Mouse (Mus musculus) G1E-ER4 (cell line): Measurements from ENCODE around the gene Itpr2. TPM values are rescaled to one million over a fixed set of nuclear protein-coding genes. Genes with fewer than 3 reads are reported as not detected.

Experiments used
- GATA1 ChIP-seq: IDR thresholded peaks from one replicate; pipeline ENCODE4 v1.8.0; 2012; ENCODE audit warnings: low read length, inconsistent platforms
- polyA plus RNA-seq: library from polyadenylated mRNA; stranded (reverse); fragments of >175 nt; gene quantifications from 2 replicates; pipeline ENCODE4 v1.2.3, GENCODE M21; 2012

Itpr2 gene
- polyA plus RNA-seq, 1 experiment, result 1.9 TPM

DNA sequence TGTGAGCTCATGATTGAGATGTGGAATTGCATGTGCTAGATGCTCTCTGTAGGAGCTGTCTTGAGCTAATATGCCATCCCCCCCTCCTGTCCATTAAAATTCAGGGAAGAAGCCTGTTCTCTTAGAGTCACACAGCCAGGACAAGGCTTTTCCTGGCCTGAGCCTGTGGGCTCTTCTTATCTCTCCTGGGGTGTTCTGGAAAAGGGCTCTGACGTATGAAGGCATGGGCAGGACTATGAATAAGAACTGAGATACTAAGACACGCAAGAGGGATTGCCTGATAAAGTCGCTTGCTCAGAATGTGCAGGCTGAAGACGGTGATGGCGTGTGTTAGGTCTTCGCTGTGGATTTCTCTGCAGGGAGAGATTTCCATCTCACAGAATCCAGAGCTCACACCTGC is 361.9 kb downstream of the Itpr2 start:
- no peak for TF ChIP-seq GATA1

DNA sequence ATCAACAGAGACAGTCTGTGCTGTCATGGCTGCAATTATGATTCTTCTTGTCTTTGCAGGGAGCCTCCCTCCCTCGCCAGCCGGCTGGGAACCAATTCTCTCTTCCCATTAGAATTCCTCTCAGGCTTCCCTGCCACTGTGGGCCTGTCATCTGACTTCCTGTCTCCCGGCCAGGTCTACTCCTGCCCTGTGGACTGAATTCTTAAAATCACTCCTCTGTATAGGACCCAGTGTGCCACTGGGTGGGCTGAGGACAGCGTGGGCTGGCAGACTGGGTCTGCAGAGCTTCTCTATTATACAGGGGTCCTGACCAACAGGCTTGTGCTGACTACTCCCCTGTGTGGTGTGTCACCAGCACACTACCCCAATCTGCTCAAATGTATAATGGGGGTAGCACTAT is 365.4 kb downstream of the Itpr2 start:
- TF ChIP-seq GATA1, result no peak

DNA sequence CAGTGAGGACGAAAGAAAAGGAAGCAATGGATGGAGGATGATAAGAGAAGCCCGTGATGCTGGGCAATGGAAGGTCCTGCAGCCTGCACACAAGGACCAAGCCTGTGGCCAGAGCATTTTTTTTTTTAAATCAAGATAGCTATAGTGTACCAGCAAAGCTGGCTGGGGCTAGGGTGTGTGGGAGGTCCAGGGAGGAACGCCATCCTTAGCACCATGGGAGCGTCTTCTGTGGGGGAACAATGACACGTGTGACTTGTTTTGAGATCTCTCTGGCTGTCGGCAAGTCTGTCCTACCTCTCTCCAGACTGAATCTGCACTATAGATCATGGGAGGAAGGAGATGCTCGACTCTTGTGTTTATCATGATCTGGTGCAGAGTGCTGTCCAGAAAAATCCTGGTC is 365.8 kb downstream of the Itpr2 start:
- no peak for TF ChIP-seq GATA1

DNA sequence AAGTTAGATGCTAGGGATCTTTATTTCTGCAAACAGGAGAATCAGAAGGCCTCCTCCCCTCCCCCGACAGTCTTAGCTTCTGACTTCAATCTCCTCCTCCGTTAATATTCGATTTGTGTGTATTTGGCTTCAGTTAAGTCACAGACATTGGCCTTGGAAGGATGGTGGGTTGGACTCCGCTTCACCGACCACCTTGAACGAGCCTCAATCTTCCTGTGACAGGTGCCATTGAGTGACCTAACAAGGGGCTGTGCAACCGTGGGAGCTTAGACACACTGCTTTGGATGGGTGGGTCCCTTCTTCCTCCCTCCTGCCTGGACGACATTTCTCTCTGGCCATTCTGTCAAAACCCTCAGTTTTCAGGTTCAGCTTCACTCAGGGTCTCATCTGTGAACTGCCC is 366.7 kb downstream of the Itpr2 start:
- TF ChIP-seq GATA1, result no peak

DNA sequence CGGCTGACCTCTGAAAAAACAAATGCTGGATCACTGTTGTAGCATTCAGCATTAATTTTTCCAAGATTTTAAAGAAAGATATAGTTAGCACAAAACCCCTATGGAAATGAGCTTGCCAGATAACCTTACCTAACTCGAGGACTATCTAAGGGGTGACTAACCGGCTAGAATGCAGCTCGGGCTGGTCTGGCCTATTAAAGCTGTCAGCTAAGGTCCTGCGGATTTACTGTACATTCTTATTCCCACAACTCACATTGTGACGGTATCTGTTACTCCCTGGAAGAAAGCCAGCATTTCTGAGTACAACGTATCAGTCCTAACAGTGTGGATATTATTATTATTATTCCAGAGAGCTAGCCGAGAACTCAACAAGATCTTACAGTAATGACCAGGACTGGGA is 368.1 kb downstream of the Itpr2 start:
- no peak for TF ChIP-seq GATA1

DNA sequence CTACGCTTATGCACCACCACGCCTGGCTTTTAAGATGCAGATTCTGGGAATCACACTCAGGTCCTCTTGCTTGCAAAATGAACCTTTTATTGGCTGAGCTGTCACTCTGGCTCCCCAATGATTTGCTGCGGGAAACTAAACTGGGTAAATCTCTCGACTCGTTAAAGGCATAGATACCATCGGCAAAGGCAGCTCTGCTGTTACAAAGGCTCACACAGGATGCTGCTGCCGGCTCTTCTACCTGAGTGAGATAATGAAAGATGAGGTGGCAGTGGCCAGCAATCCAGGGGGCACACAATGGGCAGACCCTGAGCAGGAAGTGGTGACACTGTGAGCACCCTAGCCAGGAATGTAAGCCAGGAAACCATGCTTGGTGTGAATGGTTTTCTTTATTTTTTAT is 373.0 kb downstream of the Itpr2 start:
- no peak for TF ChIP-seq GATA1

DNA sequence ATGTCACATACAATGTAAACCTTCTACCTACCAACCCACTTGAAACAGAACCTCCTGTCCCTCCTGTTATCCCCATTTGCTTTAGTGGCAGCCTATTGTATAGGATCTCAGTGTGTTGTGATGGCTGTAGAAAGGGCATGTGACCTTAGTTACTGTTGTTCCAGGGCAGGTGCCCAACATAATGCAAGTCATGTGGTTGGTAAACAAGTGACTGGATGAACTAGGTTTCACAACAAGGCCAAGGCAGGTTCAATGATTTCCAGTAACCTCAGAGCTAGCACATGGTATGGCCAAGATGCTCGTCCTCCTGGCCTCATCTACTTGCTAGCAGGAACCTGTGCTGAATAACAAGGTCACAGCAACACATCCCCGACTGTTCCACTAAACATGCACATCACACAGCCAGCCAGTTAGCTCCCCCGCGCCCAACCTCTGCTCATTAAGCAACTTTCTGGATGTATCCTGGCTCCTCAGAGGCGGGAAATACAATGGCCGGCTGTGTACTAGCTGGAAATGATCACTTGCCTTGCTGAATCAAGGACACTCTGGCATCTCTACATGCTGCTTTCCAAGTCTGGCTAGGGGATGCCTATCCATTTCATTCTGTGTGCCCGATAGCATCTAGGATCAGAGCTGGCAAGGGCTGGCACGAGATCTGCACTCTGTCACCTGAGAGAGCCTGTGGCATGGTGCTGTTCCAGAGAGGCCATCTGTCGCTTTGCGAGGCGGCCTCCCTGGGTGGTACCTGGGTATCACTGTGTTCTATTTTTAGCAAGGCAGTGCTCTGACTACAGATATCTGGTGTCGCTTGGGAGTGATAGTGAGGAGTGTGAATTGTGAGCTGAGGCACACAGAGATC is 375.0 kb downstream of the Itpr2 start:
- no peak for TF ChIP-seq GATA1

DNA sequence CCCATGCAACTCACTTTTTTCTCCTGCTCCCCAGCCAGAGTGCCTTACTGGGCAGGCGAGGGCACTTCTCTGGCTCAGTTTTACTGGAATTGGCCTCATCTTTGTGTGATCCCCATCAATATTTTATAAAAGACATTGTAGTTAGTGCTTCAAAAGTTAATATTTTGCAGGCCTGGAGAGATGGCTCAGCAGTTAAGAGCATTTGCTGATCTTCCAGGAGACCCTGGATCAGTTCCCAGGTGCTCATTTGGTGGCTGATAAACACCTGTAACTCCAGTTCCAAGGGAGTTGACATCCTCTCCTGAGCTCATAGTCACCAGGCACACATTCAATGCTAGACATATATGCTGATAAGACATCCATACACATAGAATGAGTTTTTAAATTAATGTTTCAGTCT is 376.4 kb downstream of the Itpr2 start:
- no peak for TF ChIP-seq GATA1

DNA sequence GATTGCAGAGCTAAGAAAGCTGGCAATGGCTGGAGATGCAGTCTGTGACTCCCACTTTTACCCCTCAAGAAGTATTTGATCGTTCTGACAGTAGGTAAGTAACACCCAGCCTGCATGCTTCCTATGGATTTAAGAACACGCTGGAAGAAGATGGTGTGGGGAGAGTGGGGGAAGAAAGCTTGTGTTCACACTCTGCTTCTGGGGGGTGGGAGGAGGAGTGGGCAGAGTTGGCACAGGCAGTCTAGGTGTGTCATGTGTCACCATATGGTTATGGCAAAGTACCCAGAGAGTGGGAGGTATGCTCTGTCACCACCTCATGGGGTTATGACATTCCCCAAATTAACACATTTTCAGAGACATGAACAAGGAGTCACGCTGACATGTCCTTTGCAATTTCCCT is 377.5 kb downstream of the Itpr2 start:
- TF ChIP-seq GATA1, result no peak

DNA sequence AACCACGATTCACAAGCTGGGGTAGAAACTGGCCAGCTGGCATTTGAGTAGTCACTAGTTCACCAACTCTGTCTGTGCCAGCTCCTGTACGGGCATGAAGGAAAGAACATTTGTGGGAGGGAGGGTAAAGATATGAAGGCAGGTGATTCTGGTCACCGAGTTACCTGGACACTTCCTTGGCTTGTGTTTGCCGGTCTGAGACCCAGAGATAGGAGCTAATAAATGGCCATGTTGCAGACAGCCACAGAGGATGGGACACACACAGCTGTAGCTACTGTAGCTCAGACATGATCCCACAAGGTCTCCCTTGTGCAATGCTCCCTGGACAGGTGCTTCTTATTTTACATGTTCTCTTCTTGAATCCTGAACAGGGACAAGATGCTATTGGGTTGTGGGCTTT is 378.4 kb downstream of the Itpr2 start:
- TF ChIP-seq GATA1, result no peak

DNA sequence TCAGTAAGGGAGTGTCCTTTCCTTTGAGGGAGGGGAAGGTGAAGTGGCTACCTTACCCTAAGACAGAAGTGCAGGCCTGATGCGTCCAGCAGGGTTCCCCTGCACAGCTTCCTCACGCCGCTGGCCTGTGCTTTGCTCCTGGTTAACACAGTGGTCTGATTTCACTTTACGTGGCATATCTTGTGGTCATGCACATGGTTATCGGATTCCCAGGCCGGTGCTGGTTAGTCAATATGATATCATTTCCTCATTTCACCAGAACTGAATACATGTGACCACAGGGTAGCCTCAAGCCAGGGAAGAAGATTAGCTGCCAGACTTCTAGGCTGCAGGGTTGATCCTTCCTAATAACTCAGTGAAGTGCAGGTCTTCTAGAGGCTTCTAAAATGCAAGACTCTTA is 381.9 kb downstream of the Itpr2 start:
- no peak for TF ChIP-seq GATA1

DNA sequence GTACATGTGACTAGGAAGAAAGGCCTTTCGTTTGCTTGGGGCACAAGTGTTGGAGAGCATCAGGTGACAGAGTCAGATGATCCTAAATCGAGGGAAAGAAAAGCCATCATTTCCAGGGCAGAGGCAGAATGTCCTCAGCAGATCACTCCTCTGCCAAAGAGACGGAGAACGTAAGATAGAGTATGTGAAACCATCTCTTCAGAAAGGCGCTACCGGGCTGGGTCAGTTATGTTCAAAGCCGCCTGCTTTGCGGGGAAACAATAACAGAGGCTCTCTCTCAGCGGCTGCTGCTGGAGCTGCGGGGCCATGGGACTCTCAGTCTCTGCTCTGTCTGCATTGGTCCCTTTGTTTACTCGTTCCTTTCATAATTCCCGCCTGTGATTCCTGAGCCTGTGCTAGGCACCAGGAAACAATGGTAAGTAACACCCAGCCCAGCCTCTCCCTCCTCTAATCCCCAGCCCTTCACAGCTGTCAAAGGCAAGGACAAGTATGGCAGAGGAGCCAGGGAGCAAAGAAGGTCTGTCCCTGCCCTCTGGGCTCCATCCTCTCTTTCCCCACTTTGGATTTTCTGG is 387.2 kb downstream of the Itpr2 start:
- TF ChIP-seq GATA1, result no peak

DNA sequence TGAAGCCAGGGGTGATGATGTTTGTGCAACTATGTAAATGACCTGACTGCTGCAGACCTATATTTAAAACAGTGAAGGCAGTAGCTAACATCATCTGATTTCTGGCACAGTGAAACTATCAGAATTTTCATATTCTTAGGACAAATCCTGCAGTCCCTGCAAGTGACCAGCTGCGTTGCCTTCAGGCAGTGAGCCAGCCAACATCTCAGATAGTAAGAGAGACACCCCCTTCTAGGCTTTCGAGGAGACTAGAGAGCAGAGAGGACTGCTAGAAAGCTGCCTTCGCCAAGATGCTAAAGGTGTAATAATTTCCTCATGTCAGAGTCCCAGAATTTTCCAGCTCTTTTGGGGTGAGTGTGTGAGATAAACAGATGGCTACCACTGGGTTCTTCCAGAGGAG is 388.0 kb downstream of the Itpr2 start:
- no peak for TF ChIP-seq GATA1

DNA sequence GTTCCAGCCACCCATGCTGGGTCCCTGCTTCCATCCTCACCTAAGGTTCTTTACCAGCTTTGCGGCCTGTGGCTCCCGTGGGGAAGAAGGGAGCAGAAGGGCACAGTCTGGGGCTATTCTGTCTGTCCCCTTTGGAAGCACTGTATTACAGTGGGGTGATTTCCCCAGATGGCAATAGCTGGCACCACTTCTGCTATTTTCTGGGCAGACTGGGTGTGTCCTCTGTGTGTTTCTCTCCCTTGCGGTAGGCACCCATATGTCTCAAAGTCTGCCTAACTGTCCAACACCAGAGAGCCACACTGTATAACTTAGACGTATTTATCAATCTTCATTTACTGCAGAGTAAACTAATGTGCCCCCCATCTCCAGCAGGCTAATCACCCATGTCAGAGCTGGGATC is 388.9 kb downstream of the Itpr2 start:
- TF ChIP-seq GATA1, result no peak

DNA sequence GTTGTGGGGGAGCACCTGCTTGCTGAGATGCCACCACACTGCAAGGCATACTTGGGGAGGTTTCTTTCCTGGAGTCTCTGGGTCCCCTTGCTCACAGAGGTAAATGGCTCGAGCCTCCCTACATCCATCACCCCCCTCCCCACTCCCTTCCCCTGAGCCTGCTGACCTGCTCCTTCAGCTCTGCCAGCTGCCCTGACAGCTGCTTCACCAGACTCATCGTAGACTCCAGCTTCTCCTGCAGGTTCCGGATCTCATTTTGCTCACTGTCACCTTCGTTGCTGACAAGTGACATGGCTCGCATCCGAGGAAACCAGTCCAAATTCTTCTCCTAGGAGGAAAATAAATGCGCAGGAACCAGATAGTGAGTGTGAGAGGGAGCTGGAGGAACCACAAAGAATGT is 389.8 kb downstream of the Itpr2 start:
- TF ChIP-seq GATA1, result no peak

DNA sequence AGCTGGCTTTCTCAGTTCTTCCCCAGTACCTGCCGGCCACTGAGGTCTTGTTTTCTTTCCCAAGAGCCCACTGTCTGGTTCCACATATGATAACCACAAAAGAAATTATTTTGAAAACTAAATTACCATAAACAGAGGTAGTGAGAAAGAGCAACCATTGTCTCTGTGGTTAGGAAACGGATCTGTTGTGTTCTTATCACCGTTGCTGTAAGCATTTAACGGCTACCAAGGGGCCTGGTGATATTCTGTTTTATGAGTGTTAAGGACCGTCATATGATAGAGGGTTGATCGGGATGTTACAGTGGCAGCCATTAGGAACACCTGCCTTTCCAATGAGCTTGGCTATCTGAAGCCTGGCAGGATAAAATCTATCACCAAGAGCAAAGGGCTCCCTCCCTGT is 390.2 kb downstream of the Itpr2 start:
- TF ChIP-seq GATA1, result no peak
